Mouse (Mus musculus) midbrain, embryonic 13.5 days (tissue): Measurements from ENCODE around the gene Zfp541. TPM values are rescaled to one million over a fixed set of nuclear protein-coding genes. Genes with fewer than 3 reads are reported as not detected.

Experiments
- ATAC-seq: fragments of 200-750 bp; cut with Nextera tagmentation; 2 replicates; pipeline ENCODE4 v1.8.0; 2017; ENCODE audit warnings: mild to moderate bottlenecking, moderate TSS enrichment, moderate library complexity
- H3K27ac ChIP-seq: fragments of 300-500 bp; sonication (generic); 2 replicates; pipeline ENCODE4 v1.5.1; 2015; ENCODE audit warnings: inconsistent platforms, mild to moderate bottlenecking, moderate library complexity
- H3K27me3 ChIP-seq: fragments of 300-500 bp; sonication (generic); 2 replicates; pipeline ENCODE4 v1.6.1; 2015; ENCODE audit warnings: mild to moderate bottlenecking, inconsistent platforms
- H3K36me3 ChIP-seq: fragments of 300-500 bp; sonication (generic); 2 replicates; pipeline ENCODE4 v1.6.1; 2015; ENCODE audit warnings: mild to moderate bottlenecking, inconsistent platforms
- H3K4me1 ChIP-seq: fragments of 300-500 bp; sonication (generic); replicated peaks from 2 replicates; pipeline ENCODE4 v1.6.1; 2015; ENCODE audit warnings: inconsistent platforms
- H3K4me2 ChIP-seq: fragments of 300-500 bp; sonication (generic); replicated peaks from 2 replicates; pipeline ENCODE4 v1.6.1; 2015; ENCODE audit warnings: moderate library complexity, mild to moderate bottlenecking, inconsistent platforms
- H3K4me3 ChIP-seq: fragments of 300-500 bp; sonication (generic); replicated peaks from 2 replicates; pipeline ENCODE4 v1.5.1; 2015; ENCODE audit warnings: mild to moderate bottlenecking, inconsistent platforms
- H3K9ac ChIP-seq: fragments of 300-500 bp; sonication (generic); replicated peaks from 2 replicates; pipeline ENCODE4 v1.6.1; 2015; ENCODE audit warnings: mild to moderate bottlenecking, inconsistent platforms
- H3K9me3 ChIP-seq: fragments of 300-500 bp; sonication (generic); 2 replicates; pipeline ENCODE4 v1.6.1; 2016; ENCODE audit warnings: mild to moderate bottlenecking, inconsistent platforms
- WGBS: fragments of 180-500 bp; shearing (Covaris S2); methylation state at CpG from one replicate; pipeline ENCODE4 v1.1.7; 2015; 5-methylcytosine and 5-hydroxymethylcytosine counted together
- polyA plus RNA-seq: library from polyadenylated mRNA; unstranded; fragments of >200 nt; fragmentation: Nextera tagmentation; extraction: Ambion mirVana; gene quantifications from 2 replicates; pipeline ENCODE4 v1.2.1, GENCODE M21; 2015

Zfp541 gene
- polyA plus RNA-seq, 1 experiment from 2014 or later, result not detected

DNA sequence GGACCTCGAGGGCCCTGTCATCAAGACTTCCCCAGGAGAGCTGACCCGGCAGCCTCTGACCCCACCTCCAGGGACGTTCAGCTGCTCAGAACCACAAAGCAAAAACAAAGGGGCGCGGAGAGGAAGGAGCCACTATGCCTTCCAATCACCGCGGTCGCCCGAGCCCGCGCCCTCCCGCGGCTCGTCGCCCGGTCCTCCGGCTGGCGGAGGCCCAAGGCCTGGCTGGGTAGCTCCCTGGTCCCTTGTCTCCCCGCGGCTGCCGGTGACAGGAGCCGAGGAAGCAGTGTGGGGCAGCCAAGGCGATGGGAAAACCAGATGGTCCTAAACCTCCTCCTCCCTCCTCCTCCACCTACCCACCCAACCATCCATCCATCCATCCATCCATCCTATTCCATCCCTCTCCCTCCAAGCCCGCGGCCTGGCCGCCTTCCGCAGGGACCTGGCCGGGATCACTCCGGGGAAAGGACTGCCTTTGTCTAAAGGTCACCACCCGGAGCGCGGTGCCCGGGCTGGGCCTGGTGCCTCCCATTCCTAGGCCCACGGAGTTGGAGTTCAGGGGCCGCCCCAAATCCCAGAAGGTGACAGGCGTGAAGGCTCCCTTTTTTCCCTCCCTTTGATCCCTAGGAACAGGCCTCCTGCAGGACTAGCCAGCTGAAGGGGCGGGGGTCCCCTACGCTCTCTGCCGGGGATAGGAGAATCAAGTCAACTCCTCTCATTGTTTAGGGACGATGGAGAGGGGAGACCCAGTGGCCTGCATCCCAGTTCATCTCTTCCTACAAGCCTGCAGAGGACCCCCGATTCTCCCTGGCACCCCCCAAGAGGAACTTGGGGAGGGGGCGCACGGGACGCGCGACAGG lies 14.9 kb upstream of the Zfp541 start:
- peaks cover 59% of the 10 kb centered on the region for H3K4me1 ChIP-seq
- WGBS, result under 1% methylated on average over 42 of the region's 46 CpGs

GRCm38 (mm10) chr7:16047338-16048146 lies 14.1 kb upstream of the Zfp541 start, which contains the start of gene Bicra:
TSS of gene Bicra (minus strand) at chr7:16047921.
- ATAC-seq, result peak; percentile 79
- Histone ChIP-seq H3K36me3 (no peaks in the 10 kb centered on the region), H3K4me1 (peaks cover 65% of the 10 kb centered on the region), H3K4me3 (peak within 1 kb of the TSS; percentile 91), H3K27ac (peak within 1 kb of the TSS; percentile 99), H3K4me2 (peak within 1 kb of the TSS; percentile 80), H3K9me3 (no peaks in the 10 kb centered on the region), H3K9ac (peak within 1 kb of the TSS; percentile 89), H3K27me3 (no peaks in the 10 kb centered on the region)
- under 1% methylated on average over 43 of the region's 69 CpGs for WGBS

More for the DNA sequence above, 14.9 kb upstream of the Zfp541 start:
- no peaks in the 10 kb centered on the region for H3K9me3 ChIP-seq
- peak overlapping the region; percentile 91 for H3K4me3 ChIP-seq
- peak; percentile 40 for ATAC-seq
- no peaks in the 10 kb centered on the region for H3K36me3 ChIP-seq
- H3K27me3 ChIP-seq, result no peaks in the 10 kb centered on the region
- H3K27ac ChIP-seq, result peak overlapping the region; percentile 99
- peak overlapping the region; percentile 80 for H3K4me2 ChIP-seq
- peak overlapping the region; percentile 89 for H3K9ac ChIP-seq

GRCm38 (mm10) chr7:16048164-16048564 lies 13.4 kb upstream of the Zfp541 start:
- H3K4me3 ChIP-seq, result peak overlapping the region; percentile 91
- no peaks in the 10 kb centered on the region for H3K9me3 ChIP-seq
- H3K27me3 ChIP-seq, result no peaks in the 10 kb centered on the region
- peak overlapping the region; percentile 99 for H3K27ac ChIP-seq
- peak; percentile 82 for ATAC-seq
- peak overlapping the region; percentile 80 for H3K4me2 ChIP-seq
- peak overlapping the region; percentile 89 for H3K9ac ChIP-seq
- 0% methylated on average over 19 of the region's 20 CpGs for WGBS
- peaks cover 63% of the 10 kb centered on the region for H3K4me1 ChIP-seq
- H3K36me3 ChIP-seq, result no peaks in the 10 kb centered on the region

DNA sequence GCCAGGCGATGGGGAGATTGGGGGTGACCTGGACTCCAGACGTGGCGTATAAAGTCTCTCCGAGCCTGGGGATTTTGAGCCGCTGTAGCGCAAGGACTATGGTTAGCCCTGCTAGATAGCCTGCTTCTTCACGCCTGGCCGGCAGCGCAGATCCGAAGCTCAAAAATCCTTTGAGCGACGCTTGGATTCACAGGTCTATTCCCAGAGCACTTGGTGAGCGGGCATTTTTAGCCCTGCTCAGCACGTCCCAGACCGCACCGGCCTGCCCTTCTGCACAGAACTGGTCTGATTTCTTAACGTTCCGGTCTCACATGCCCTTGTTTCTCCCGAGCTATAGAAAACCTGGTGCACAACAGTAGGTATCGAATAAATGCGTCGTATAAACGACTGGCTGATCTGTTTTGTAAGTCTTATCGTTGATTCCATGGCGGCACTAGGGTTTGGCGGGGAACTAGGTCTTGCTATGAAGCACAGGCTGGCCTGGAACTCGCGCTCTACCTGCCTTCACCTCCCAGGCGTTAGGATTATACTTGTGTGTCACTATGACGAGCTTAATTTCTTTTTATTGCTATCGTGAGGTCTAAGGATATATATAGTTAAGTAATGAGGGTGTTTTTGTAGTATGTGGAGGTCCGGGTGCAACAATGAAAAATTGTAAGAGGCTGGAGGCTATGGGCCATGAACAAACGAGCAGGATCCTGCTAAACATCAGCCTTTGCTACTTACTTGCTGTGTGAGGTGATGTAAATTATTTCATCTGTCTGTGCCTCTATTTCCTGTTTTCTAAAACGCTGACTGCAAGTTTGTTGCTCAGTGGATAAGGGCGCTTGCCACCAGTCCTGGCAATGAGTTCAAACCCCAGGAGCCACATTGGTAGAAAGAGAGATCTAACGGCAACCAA lies 12.7 kb upstream of the Zfp541 start:
- H3K4me1 ChIP-seq, result peaks cover 58% of the 10 kb centered on the region
- H3K27me3 ChIP-seq, result no peaks in the 10 kb centered on the region
- H3K4me2 ChIP-seq, result peak overlapping the region; percentile 80
- 0 out of 2 replicates have a peak, but pooled peaks have one; percentile 0 for ATAC-seq
- H3K9ac ChIP-seq, result peak overlapping the region; percentile 85
- H3K4me3 ChIP-seq, result peak overlapping the region; percentile 91
- H3K27ac ChIP-seq, result peak overlapping the region; percentile 99
- no peaks in the 10 kb centered on the region for H3K36me3 ChIP-seq
- H3K9me3 ChIP-seq, result no peaks in the 10 kb centered on the region
- WGBS, result 10% methylated on average over 36 of the region's 36 CpGs

GRCm38 (mm10) chr7:16049576-16049915 lies 12.1 kb upstream of the Zfp541 start:
- Histone ChIP-seq H3K4me2 (peak overlapping the region; percentile 80), H3K4me1 (peaks cover 52% of the 10 kb centered on the region), H3K27ac (no peak overlapping the region), H3K27me3 (no peaks in the 10 kb centered on the region), H3K36me3 (no peaks in the 10 kb centered on the region), H3K9ac (peak overlapping the region; percentile 85), H3K4me3 (peak overlapping the region; percentile 91), H3K9me3 (no peaks in the 10 kb centered on the region)
- WGBS, result 87% methylated on average over 7 of the region's 7 CpGs
- no peak for ATAC-seq

- Histone ChIP-seq H3K36me3 (no peaks in the 10 kb centered on the region), H3K9ac (no peak overlapping the region), H3K9me3 (no peaks in the 10 kb centered on the region), H3K4me1 (peaks cover 42% of the 10 kb centered on the region), H3K4me2 (0 out of 2 replicates have a peak overlapping the region, but pooled peaks have one; percentile 80), H3K27me3 (no peaks in the 10 kb centered on the region), H3K4me3 (no peak overlapping the region), H3K27ac (no peak overlapping the region)
- 90% methylated on average over 3 of the region's 3 CpGs for WGBS
- no peak for ATAC-seq
Observed at GRCm38 (mm10) chr7:16050600-16050999, 11.0 kb upstream of the Zfp541 start.

- Histone ChIP-seq H3K4me2 (peak overlapping the region; percentile 53), H3K27me3 (no peaks in the 10 kb centered on the region), H3K27ac (peak overlapping the region; percentile 52), H3K36me3 (no peaks in the 10 kb centered on the region), H3K9ac (peak overlapping the region; percentile 37), H3K9me3 (no peaks in the 10 kb centered on the region), H3K4me3 (peak overlapping the region; percentile 41), H3K4me1 (peaks cover 33% of the 10 kb centered on the region)
- ATAC-seq, result no peak
- WGBS, result 9% methylated on average over 19 of the region's 19 CpGs
Observed at GRCm38 (mm10) chr7:16051883-16052595, 9.6 kb upstream of the Zfp541 start.

DNA sequence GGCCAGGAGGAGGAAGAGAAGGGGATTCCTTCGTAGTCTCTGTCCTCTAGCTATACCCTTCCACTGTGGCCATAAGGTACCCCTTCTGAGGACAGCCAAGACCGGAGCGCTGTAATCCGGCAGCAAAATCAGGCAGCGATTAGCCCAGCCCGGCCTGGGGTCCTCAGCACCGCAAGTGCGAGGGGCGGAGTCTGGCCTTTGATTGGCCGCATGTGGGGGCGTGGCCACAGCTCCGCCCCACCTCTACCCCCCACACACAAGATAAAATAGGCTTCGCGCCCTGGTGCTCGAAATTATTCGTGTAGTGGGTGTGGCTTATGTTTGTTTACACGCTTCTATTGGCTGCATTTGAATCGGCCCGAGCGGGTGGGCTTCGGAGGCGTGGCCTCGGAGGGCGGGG lies 8.9 kb upstream of the Zfp541 start:
- H3K27ac ChIP-seq, result peak overlapping the region; percentile 52
- H3K4me2 ChIP-seq, result peak overlapping the region; percentile 53
- H3K9me3 ChIP-seq, result no peaks in the 10 kb centered on the region
- H3K36me3 ChIP-seq, result no peaks in the 10 kb centered on the region
- ATAC-seq, result peak; percentile 82
- peak overlapping the region; percentile 41 for H3K4me3 ChIP-seq
- H3K9ac ChIP-seq, result peak overlapping the region; percentile 37
- WGBS, result under 1% methylated on average over 24 of the region's 24 CpGs
- peaks cover under 1% of the 10 kb centered on the region; the same call in 1 of the 2 replicates for H3K27me3 ChIP-seq
- peaks cover 33% of the 10 kb centered on the region for H3K4me1 ChIP-seq

DNA sequence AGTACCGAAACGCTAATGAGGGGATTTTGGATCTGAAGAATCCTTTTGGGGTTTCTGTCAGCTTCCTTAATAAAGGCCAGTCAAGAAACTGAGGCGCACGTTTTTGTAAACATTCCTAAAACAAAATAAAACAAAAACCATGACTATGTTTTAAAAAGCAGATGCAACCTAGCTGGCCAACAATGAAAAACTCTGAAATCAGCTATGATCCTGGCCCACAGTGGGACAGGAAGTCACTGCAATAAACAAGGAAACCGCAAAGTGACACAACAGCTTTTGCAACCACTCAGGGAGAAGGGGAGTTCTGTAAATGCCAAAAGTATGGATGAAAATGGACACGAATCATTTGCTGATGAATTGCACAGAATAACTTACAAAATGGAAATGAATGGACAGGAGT lies 8.5 kb upstream of the Zfp541 start:
- Histone ChIP-seq H3K9me3 (no peaks in the 10 kb centered on the region), H3K4me1 (peaks cover 33% of the 10 kb centered on the region), H3K27me3 (peaks cover 4% of the 10 kb centered on the region; the same call in 1 of the 2 replicates), H3K4me2 (peak overlapping the region; percentile 53), H3K9ac (no peak overlapping the region), H3K4me3 (peak overlapping the region; percentile 41), H3K36me3 (no peaks in the 10 kb centered on the region), H3K27ac (no peak overlapping the region)
- no peak for ATAC-seq
- WGBS, result 16% methylated on average over 6 of the region's 6 CpGs

- 64% methylated on average over 4 of the region's 4 CpGs for WGBS
- ATAC-seq, result no peak
- no peak overlapping the region for H3K9ac ChIP-seq
- no peaks in the 10 kb centered on the region for H3K9me3 ChIP-seq
- peaks cover 17% of the 10 kb centered on the region for H3K27me3 ChIP-seq
- no peak overlapping the region for H3K4me2 ChIP-seq
- H3K4me3 ChIP-seq, result no peak overlapping the region
- H3K4me1 ChIP-seq, result peaks cover 19% of the 10 kb centered on the region
- H3K36me3 ChIP-seq, result no peaks in the 10 kb centered on the region
- H3K27ac ChIP-seq, result no peak overlapping the region
Observed at GRCm38 (mm10) chr7:16054966-16055365, 6.6 kb upstream of the Zfp541 start.

DNA sequence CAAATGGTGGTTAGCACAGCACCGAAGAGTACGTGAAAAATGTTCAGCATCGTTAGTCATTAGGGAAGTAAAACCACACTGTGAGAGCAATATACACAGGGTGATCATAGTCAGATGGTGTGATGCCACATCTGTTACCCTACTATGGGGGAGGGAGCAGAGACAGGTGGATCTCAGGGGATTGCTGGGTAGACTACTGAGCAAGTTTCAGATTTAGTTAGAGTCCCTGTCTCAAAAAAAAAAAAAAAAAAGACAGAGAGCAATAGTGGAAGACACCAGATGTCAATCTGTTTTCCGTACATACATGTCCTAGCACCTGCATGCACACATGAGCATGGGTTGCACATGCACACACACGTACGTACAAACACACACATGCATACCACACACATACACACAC lies 5.9 kb upstream of the Zfp541 start:
- H3K4me2 ChIP-seq, result no peak overlapping the region
- peaks cover 23% of the 10 kb centered on the region for H3K27me3 ChIP-seq
- no peaks in the 10 kb centered on the region for H3K9me3 ChIP-seq
- ATAC-seq, result no peak
- H3K36me3 ChIP-seq, result no peaks in the 10 kb centered on the region
- H3K4me1 ChIP-seq, result peaks cover 12% of the 10 kb centered on the region
- H3K27ac ChIP-seq, result no peak overlapping the region
- WGBS, result 92% methylated on average over 6 of the region's 6 CpGs
- H3K4me3 ChIP-seq, result no peak overlapping the region
- H3K9ac ChIP-seq, result no peak overlapping the region
